Mouse (Mus musculus): ENCODE measurements around the gene Olfr1015. TPM values are rescaled to one million over a fixed set of nuclear protein-coding genes. Genes with fewer than 3 reads are reported as not detected.

Gene Olfr1015
- not detected for total RNA-seq (2021)
- long read RNA-seq, experiment 1: 0 reads
- long read RNA-seq, experiment 2: 0 reads

- no peak for DNase-seq
These were observed at the start of gene Olfr1015 for GRCm38 (mm10) chr2:85781717-85782116. Olfr1015 (plus strand) TSS chr2:85782017.

DNA sequence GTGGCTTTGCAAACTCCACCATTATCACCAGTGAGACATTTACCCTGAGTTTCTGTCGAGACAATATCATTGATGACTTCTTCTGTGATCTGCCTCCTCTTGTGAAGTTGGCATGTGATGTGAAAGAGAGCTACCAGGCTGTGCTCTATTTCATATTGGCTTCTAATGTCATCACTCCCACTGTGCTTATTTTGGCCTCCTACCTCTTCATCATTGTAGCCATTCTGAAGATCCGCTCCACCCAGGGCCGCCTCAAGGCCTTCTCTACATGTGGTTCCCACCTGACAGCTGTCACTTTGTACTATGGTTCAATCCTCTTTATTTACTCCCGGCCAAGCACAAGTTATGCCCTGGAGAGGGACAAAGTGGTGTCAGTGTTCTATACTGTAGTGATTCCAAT lies 28.0 kb upstream of the Olfr1015 start:
- DNase-seq: no peak

DNA sequence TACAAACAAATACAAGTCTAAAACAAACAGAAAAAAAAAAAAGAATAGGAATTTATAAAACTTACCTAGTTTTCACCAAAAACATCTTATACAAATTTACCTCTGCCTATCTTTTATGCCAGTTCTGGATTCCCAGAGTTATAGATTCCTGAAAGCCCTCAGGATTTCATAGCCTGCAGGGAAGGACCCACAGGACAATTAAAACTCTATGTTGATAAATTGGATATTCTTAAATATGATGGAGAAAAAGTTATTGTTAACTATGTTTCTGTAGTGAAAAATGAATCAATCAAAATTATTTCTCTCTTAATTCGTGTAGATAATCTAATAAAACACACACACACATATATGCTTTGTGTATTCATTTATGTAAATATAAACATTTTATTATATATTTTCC lies 19.2 kb upstream of the Olfr1015 start, which contains the start of gene Olfr1012:
Olfr1012 (minus strand) TSS at position 101 of the 400 bp plus-strand sequence.
- DNase-seq: no peak

DNA sequence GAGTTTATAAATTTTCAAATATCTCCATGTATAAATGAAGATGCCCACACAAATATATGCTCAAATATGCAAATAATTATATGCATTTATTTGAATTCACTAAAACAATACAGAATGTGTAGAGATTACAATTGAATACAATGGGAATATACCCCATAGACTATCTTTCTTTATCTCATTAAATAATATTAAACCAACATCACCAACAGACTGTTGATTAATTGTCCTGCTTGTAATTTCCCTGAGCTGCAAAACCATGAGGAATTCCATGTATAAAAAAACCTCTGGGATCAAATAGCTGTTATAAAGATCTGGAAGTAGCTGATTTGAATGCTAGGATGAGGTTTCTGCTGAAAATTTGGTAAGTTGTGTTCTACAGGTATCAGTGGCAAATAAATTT lies 15.0 kb upstream of the Olfr1015 start, which contains the start of gene Olfr1013:
Olfr1013 (plus strand) TSS at position 301 of the 400 bp plus-strand sequence.
- no peak for DNase-seq

- DNase-seq: no peak
These were observed 9.4 kb upstream of the Olfr1015 start, which contains the start of gene Olfr1014 for GRCm38 (mm10) chr2:85772413-85772812. Olfr1014 (plus strand) TSS chr2:85772713.

GRCm38 (mm10) chr2:85792331-85792730 lies 10.5 kb downstream of the Olfr1015 start:
- no peak for DNase-seq

DNA sequence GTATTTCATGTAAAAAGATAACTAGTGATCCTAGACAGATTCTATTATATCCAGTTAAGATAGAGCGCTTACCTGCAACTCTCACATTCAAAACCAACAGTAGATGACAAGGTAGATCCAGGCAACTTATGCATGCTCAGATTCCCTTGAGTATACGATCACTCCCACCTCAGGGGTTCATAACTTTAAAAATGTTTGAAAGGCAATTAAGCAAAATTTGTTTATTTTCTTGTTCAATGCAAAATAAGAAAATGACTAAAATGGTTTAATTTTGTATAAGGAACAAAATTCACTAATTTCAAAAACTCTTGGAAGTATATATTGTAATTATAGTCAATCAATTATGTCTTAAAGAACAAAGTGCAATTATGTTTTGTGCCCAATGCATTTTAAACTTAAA lies 20.6 kb downstream of the Olfr1015 start, which contains the start of gene Olfr1016:
Olfr1016 (minus strand) TSS at position 101 of the 400 bp plus-strand sequence.
- DNase-seq: no peak

DNA sequence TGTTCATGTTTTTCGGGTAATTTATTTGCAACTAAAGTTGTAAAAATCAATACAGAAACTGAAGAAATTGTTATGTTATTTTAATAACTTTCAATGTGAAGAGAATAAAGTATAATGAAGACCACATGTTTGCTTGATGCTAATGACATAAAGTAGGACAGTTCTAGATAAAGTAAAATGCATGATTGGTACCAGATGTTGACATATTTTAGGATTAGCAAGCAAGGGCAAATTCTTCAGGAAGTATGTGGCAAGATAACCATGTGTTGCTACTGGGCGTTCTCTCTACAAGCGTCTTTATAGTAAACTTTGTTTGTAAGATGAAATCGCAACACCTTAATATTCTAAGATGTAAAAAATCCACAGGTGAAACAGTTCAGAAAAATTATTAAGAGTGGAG lies 22.7 kb downstream of the Olfr1015 start:
- no peak for DNase-seq

DNA sequence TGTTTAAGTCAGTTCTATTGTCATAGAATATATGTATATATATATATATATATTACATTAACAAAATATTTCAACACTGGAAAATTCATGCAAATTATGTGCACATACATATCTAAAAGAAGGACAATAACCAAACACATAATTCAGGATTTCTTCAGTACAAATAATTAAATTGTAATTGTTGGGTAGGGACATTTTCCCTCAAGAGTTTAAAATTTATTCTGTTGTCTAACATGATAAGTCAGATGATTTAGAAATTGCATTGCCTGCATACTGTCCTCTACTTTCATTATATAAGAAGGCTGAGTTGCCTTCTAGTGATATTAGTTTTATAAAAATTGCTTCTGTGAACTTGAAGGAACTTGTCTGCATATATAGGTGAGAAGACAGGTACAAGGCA lies 36.4 kb downstream of the Olfr1015 start, which contains the start of gene Olfr1018:
Olfr1018 (plus strand) TSS at position 301 of the 400 bp plus-strand sequence.
- DNase-seq: no peak

Other genes starting within 250 kb of the Olfr1015 start
- gene Olfr996, start 202.8 kb upstream of the Olfr1015 start, total RNA-seq (2021): under 1 TPM in 1 of 2 experiments, not detected in 1; 0.36 TPM
- gene Olfr998, start 193.1 kb upstream of the Olfr1015 start, total RNA-seq (2021): not detected
- not detected for gene Olfr1000, start 170.1 kb upstream of the Olfr1015 start, total RNA-seq (2021)
- not detected for gene Olfr1002, start 131.3 kb upstream of the Olfr1015 start, total RNA-seq (2021)
- not detected for gene Olfr154, start 117.6 kb upstream of the Olfr1015 start, total RNA-seq (2021)
- gene Olfr1006, start 103.2 kb upstream of the Olfr1015 start, total RNA-seq (2021): not detected
- gene Olfr1008, start 92.6 kb upstream of the Olfr1015 start, total RNA-seq (2021): not detected
- gene Olfr1009, start 66.6 kb upstream of the Olfr1015 start, total RNA-seq (2021): under 1 TPM in 1 of 2 experiments, not detected in 1; 0.24 TPM
- gene Olfr1012, start 19.3 kb upstream of the Olfr1015 start, total RNA-seq (2021): not detected
- gene Olfr1013, start 14.9 kb upstream of the Olfr1015 start, total RNA-seq (2021): under 1 TPM; 0.12 to 0.15 TPM
- gene Olfr1014, start 9.3 kb upstream of the Olfr1015 start, total RNA-seq (2021): not detected
- not detected for gene Olfr1016, start 20.5 kb downstream of the Olfr1015 start, total RNA-seq (2021)
- gene Olfr1018, start 36.5 kb downstream of the Olfr1015 start, total RNA-seq (2021): not detected
- gene Olfr1019, start 63.5 kb downstream of the Olfr1015 start, total RNA-seq (2021): not detected
- gene Olfr1020, start 65.0 kb downstream of the Olfr1015 start, total RNA-seq (2021): not detected
- not detected for gene Olfr1022, start 86.6 kb downstream of the Olfr1015 start, total RNA-seq (2021)
- gene Olfr1023, start 103.6 kb downstream of the Olfr1015 start, total RNA-seq (2021): not detected
- gene Olfr1024, start 123.0 kb downstream of the Olfr1015 start, total RNA-seq (2021): not detected
- not detected for gene Olfr1025-ps1, start 133.2 kb downstream of the Olfr1015 start, total RNA-seq (2021)
- not detected for gene Olfr1026, start 139.5 kb downstream of the Olfr1015 start, total RNA-seq (2021)
- not detected for gene Olfr1028, start 168.4 kb downstream of the Olfr1015 start, total RNA-seq (2021)
- not detected for gene Olfr1029, start 191.9 kb downstream of the Olfr1015 start, total RNA-seq (2021)
- not detected for gene Olfr1030, start 197.3 kb downstream of the Olfr1015 start, total RNA-seq (2021)
- not detected for gene Olfr1031, start 208.3 kb downstream of the Olfr1015 start, total RNA-seq (2021)
- not detected for gene Olfr1032, start 223.5 kb downstream of the Olfr1015 start, total RNA-seq (2021)
- 1 to 10 TPM; 2.8 to 3.9 TPM for gene Olfr1033, start 238.6 kb downstream of the Olfr1015 start, total RNA-seq (2021)

Measured in adrenal gland, postnatal 10 days (tissue).